Mouse (Mus musculus) liver, embryonic 14.5 days (tissue): ENCODE results near the gene Trio. TPM values are rescaled to one million over a fixed set of nuclear protein-coding genes. Genes with fewer than 3 reads are reported as not detected.

ENCODE experiments used
- ATAC-seq: fragments of 200-750 bp; cut with Nextera tagmentation; 2 replicates; pipeline ENCODE4 v1.8.0; 2017; ENCODE audit warnings: moderate number of reproducible peaks, mild to moderate bottlenecking, moderate library complexity; ENCODE audit not compliant: insufficient read depth
- DNase-seq, 3 experiments: peaks; one replicate each; pipeline ENCODE4 v3.0.0-alpha.2; 2012 to 2013; ENCODE audit warnings: low read depth in 3 of 3, low spot score in 3 of 3
- H3K27ac ChIP-seq: fragments of 300-500 bp; sonication (generic); 2 replicates; pipeline ENCODE4 v1.5.1; 2014; ENCODE audit warnings: moderate library complexity, mild to moderate bottlenecking, control low read depth, inconsistent platforms
- H3K27me3 ChIP-seq: fragments of 300-500 bp; sonication (generic); 2 replicates; pipeline ENCODE4 v1.6.1; 2014; ENCODE audit warnings: mild to moderate bottlenecking, low read length, moderate library complexity; ENCODE audit not compliant: control insufficient read depth, insufficient read depth
- H3K36me3 ChIP-seq: fragments of 300-500 bp; sonication (generic); replicated peaks from 2 replicates; pipeline ENCODE4 v1.6.1; 2014; ENCODE audit warnings: low read depth; ENCODE audit not compliant: control insufficient read depth, insufficient read depth
- H3K4me1 ChIP-seq, 2 experiments: fragments of 200-500 bp in 1 of 2; fragments of 300-500 bp in 1 of 2; sonication (generic) in 1 of 2; replicated peaks; 2 replicates each; pipeline ENCODE4 v1.6.1; 2012 to 2014; ENCODE audit warnings: antibody characterized with exemption in 1 of 2, inconsistent platforms in 1 of 2, low read length in 1 of 2; ENCODE audit not compliant: control insufficient read depth in 2 of 2, insufficient read depth in 2 of 2
- H3K4me2 ChIP-seq: fragments of 300-500 bp; sonication (generic); 2 replicates; pipeline ENCODE4 v1.6.1; 2014; ENCODE audit warnings: low read depth, mild to moderate bottlenecking, control low read depth, moderate library complexity
- H3K4me3 ChIP-seq, 2 experiments: fragments of 200-500 bp in 1 of 2; fragments of 300-500 bp in 1 of 2; sonication (generic) in 1 of 2; 2 replicates each; pipeline ENCODE4 v1.5.1; 2012 to 2014; ENCODE audit warnings: low read depth in 2 of 2, low read length in 2 of 2, mild to moderate bottlenecking in 2 of 2, control low read depth in 1 of 2, inconsistent platforms in 1 of 2, moderate library complexity in 1 of 2; ENCODE audit not compliant: insufficient read depth in 1 of 2
- H3K9ac ChIP-seq: fragments of 300-500 bp; sonication (generic); replicated peaks from 2 replicates; pipeline ENCODE4 v1.6.1; 2014; ENCODE audit warnings: mild to moderate bottlenecking, control low read depth, moderate library complexity
- H3K9me3 ChIP-seq: fragments of 300-500 bp; sonication (generic); 2 replicates; pipeline ENCODE4 v1.6.1; 2016; ENCODE audit warnings: low read length, mixed read lengths; ENCODE audit not compliant: control insufficient read depth
- CTCF ChIP-seq: IDR thresholded peaks from 2 replicates; pipeline ENCODE4 v1.5.1; 2016; ENCODE audit warnings: antibody characterized with exemption, low read depth, control low read depth
- EP300 ChIP-seq: IDR thresholded peaks from 2 replicates; pipeline ENCODE4 v1.6.1; 2016; ENCODE audit warnings: antibody characterized with exemption, low read depth
- WGBS: fragments of 180-500 bp; shearing (Covaris S2); extraction: QIAGEN DNeasy Blood & Tissue Kit; methylation state at CpG from one replicate; pipeline ENCODE4 v1.1.7; 2014; ENCODE audit not compliant: insufficient replicate concordance; 5-methylcytosine and 5-hydroxymethylcytosine counted together
- polyA plus RNA-seq, 2 experiments: library from polyadenylated mRNA; depleted of rRNA in 1 of 2; stranded (reverse) in 1 of 2; unstranded in 1 of 2; fragments of >200 nt; fragmentation: Nextera tagmentation in 1 of 2; extraction: Ambion mirVana in 1 of 2; gene quantifications; 2 replicates each; pipeline versions ENCODE4 v1.2.1 to v1.2.3; 2012 to 2014

Gene Trio
- polyA plus RNA-seq, 2 experiments, result 2.6 to 6.0 TPM

GRCm38 (mm10) chr15:27923987-27924341 is 101.7 kb downstream of the Trio start:
- H3K4me3 ChIP-seq, result no peak overlapping the region
- no peak for DNase-seq
- WGBS, result 20% methylated on average over 5 of the region's 5 CpGs

GRCm38 (mm10) chr15:27923280-27923986 is 102.2 kb downstream of the Trio start:
- Histone ChIP-seq H3K27me3 (no peaks in the 10 kb centered on the region), H3K27ac (no peak overlapping the region), H3K4me3 (peak overlapping the region in 1 of 2 experiments; percentile 31; a peak in 2 of 4 replicates), H3K9ac (no peak overlapping the region), H3K4me2 (peak overlapping the region; percentile 62), H3K36me3 (no peaks in the 10 kb centered on the region), H3K4me1 (peaks cover 0 to 13% of the 10 kb centered on the region in 2 experiments; a peak in 3 of 4 replicates), H3K9me3 (no peaks in the 10 kb centered on the region)
- 4% methylated on average over 21 of the region's 21 CpGs for WGBS
- DNase-seq (peak; percentile 31 to 47 (median 40)), ATAC-seq (peak; percentile 75)
- TF ChIP-seq CTCF (peak; percentile 8; the same call in 1 of the 2 replicates), EP300 (no peak)

More at GRCm38 (mm10) chr15:27923987-27924341, 101.7 kb downstream of the Trio start:
- Histone ChIP-seq H3K27me3 (no peaks in the 10 kb centered on the region), H3K4me1 (peaks cover 0 to 13% of the 10 kb centered on the region in 2 experiments; a peak in 3 of 4 replicates), H3K9ac (no peak overlapping the region), H3K9me3 (no peaks in the 10 kb centered on the region), H3K36me3 (no peaks in the 10 kb centered on the region), H3K27ac (no peak overlapping the region), H3K4me2 (peak overlapping the region; percentile 62)
- TF ChIP-seq EP300 (no peak), CTCF (no peak)
- no peak for ATAC-seq

- no peak overlapping the region for H3K4me2 ChIP-seq
- 47% methylated on average over 3 of the region's 3 CpGs for WGBS
- ATAC-seq, result no peak
- no peak overlapping the region for H3K27ac ChIP-seq
- no peak for DNase-seq
- TF ChIP-seq CTCF, result no peak
- TF ChIP-seq EP300, result no peak
- no peaks in the 10 kb centered on the region for H3K9me3 ChIP-seq
- H3K4me1 ChIP-seq, result peaks cover 0 to 7% of the 10 kb centered on the region in 2 experiments; a peak in 3 of 4 replicates
- no peaks in the 10 kb centered on the region for H3K27me3 ChIP-seq
- H3K9ac ChIP-seq, result no peak overlapping the region
- no peaks in the 10 kb centered on the region for H3K36me3 ChIP-seq
- H3K4me3 ChIP-seq, result no peak overlapping the region
These were observed 104.9 kb downstream of the Trio start for GRCm38 (mm10) chr15:27920751-27921150.

- Histone ChIP-seq H3K27ac (no peak overlapping the region), H3K4me2 (no peak overlapping the region), H3K4me1 (peaks cover 0 to 3% of the 10 kb centered on the region in 2 experiments; a peak in 3 of 4 replicates), H3K9me3 (no peaks in the 10 kb centered on the region), H3K27me3 (no peaks in the 10 kb centered on the region), H3K36me3 (no peaks in the 10 kb centered on the region), H3K9ac (no peak overlapping the region), H3K4me3 (no peak overlapping the region)
- DNase-seq, result no peak
- peak; percentile 56 for TF ChIP-seq CTCF
- TF ChIP-seq EP300, result no peak
- ATAC-seq, result no peak
- 12% methylated on average over 5 of the region's 5 CpGs for WGBS
These were observed 106.1 kb downstream of the Trio start for GRCm38 (mm10) chr15:27919540-27919939.

GRCm38 (mm10) chr15:27918798-27919197 is 106.8 kb downstream of the Trio start:
- H3K4me3 ChIP-seq, result no peak overlapping the region
- no peak overlapping the region for H3K4me2 ChIP-seq
- no peak for ATAC-seq
- no peaks in the 10 kb centered on the region for H3K27me3 ChIP-seq
- no peaks in the 10 kb centered on the region for H3K36me3 ChIP-seq
- peaks cover 0 to 3% of the 10 kb centered on the region in 2 experiments; a peak in 3 of 4 replicates for H3K4me1 ChIP-seq
- H3K9ac ChIP-seq, result no peak overlapping the region
- no peak for TF ChIP-seq EP300
- TF ChIP-seq CTCF, result no peak
- H3K27ac ChIP-seq, result no peak overlapping the region
- 75% methylated on average over 9 of the region's 9 CpGs for WGBS
- no peaks in the 10 kb centered on the region for H3K9me3 ChIP-seq
- DNase-seq, result no peak
